Mouse (Mus musculus) neural tube, embryonic 11.5 days (tissue): ENCODE data around the gene Gpn1. TPM values are rescaled to one million over a fixed set of nuclear protein-coding genes. Genes with fewer than 3 reads are reported as not detected.

ENCODE experiments used
- polyA plus RNA-seq: library from polyadenylated mRNA; unstranded; fragments of >200 nt; fragmentation: Nextera tagmentation; extraction: Ambion mirVana; gene quantifications from 2 replicates; pipeline ENCODE4 v1.2.1, GENCODE M21; 2014

Gpn1 gene
- polyA plus RNA-seq, 1 experiment from 2014 or later: 74.5 TPM

Other genes with a start within 250 kb of the Gpn1 start
- gene Krtcap3, start 243.1 kb upstream of the Gpn1 start, polyA plus RNA-seq: 2.4 and 3.0 TPM in 2 replicates
- 33.0 and 36.7 TPM in 2 replicates for gene Ift172, start 203.6 kb upstream of the Gpn1 start, polyA plus RNA-seq
- gene Fndc4, start 198.7 kb upstream of the Gpn1 start, polyA plus RNA-seq: 69.3 and 71.1 TPM in 2 replicates
- not detected in 2 replicates for gene Gckr, start 197.3 kb upstream of the Gpn1 start, polyA plus RNA-seq
- gene Zfp512, start 42.3 kb upstream of the Gpn1 start, polyA plus RNA-seq: 72.2 and 77.5 TPM in 2 replicates
- gene 4930548H24Rik, start 9.0 kb upstream of the Gpn1 start, polyA plus RNA-seq: 0.30 TPM in 1 of 2 replicates, not detected in the other
- gene Slc4a1ap, start 32.3 kb downstream of the Gpn1 start, polyA plus RNA-seq: 30.9 and 35.4 TPM in 2 replicates
- gene Supt7l, start 33.1 kb downstream of the Gpn1 start, polyA plus RNA-seq: 19.5 and 21.3 TPM in 2 replicates
- 214 and 225 TPM in 2 replicates for gene Mrpl33, start 102.2 kb downstream of the Gpn1 start, polyA plus RNA-seq
- 3.5 and 3.8 TPM in 2 replicates for gene Rbks, start 202.9 kb downstream of the Gpn1 start, polyA plus RNA-seq
- 44.6 and 45.0 TPM in 2 replicates for gene Babam2, start 202.9 kb downstream of the Gpn1 start, polyA plus RNA-seq